Comparison of ENCODE assay signal across 10 mouse cellular contexts in the genomic region with DNA sequence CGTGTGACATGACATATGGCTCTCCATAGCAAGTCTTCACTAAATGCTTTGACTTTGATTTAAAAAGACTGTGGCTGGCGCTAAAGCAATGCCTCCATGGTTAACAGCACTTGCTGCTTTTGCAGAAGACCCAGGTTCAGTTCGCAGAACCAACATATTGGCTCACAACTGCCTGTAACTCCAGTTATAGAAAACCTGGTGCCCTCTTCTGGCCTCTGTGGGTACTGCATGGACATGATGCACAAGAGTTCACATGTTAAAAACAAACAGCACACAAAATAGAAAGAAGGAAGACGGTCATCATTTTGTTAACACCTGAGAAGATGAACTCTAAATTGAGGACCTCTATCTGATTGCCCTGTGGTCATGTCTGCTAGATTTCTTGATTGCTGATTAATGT.
DNase-seq lines count a peak whose midpoint lies in the region; TF ChIP-seq lines count a peak whose summit lies in the region.
"Had no signal": no experiment of that assay in that cellular context is flagged by ENCODE, and none has a peak within 500 bp of the region (broad histone marks: within the 10 kb centered on the region; RNA-seq: fewer than 3 reads in every experiment).

No protein-coding gene starts in this region.

- TF ChIP-seq POLR2A in cerebellum, adult 2 months (IDR thresholded peaks at IDR 0.05; ENCODE audit: borderline replicate concordance, insufficient read depth, low read length), result no peak

- no peak overlapping the region for H3K27ac ChIP-seq in cerebellum, adult 2 months (ENCODE audit: insufficient read depth, low read length)
- no peak overlapping the region for H3K27ac ChIP-seq in left cerebral cortex, adult 2 months
- H3K27ac ChIP-seq: heart, embryonic 15.5 days; liver, embryonic 13.5 days had no signal

- H3K27me3 ChIP-seq in cerebellum, adult 2 months (ENCODE audit: control insufficient read depth, insufficient read depth, low read length), result no peaks in the 10 kb centered on the region
- H3K27me3 ChIP-seq: heart, embryonic 15.5 days; liver, embryonic 13.5 days had no signal

- peaks cover 3% of the 10 kb centered on the region; the same call in 1 of the 2 replicates for H3K4me1 ChIP-seq in cerebellum, adult 2 months (ENCODE audit: control insufficient read depth, insufficient read depth, low read length)
- H3K4me1 ChIP-seq: heart, embryonic 15.5 days; liver, embryonic 13.5 days had no signal

- TF ChIP-seq CTCF in cerebellum, adult 2 months (IDR thresholded peaks at IDR 0.05; ENCODE audit: borderline replicate concordance, insufficient read depth, low read depth, low read length), result peak; percentile 29; the same call in 1 of the 2 replicates
- TF ChIP-seq CTCF in left cerebral cortex, adult 2 months (IDR thresholded peaks at IDR 0.05), result peak; percentile 46

- no peak overlapping the region for H3K4me3 ChIP-seq in cerebellum, adult 2 months (replicated peaks; ENCODE audit: insufficient read depth, low read depth, low read length)
- H3K4me3 ChIP-seq in left cerebral cortex, adult 2 months, result no peak overlapping the region
- H3K4me3 ChIP-seq: heart, embryonic 15.5 days; liver, embryonic 13.5 days had no signal

- intact Hi-C loops in left cerebral cortex, adult 2 months (cut with DNase I), result no loop called here
- intact Hi-C loops in left cerebral cortex, postnatal 36 days (cut with DNase I), result no loop called here

- 94% methylated on average over 4 of the region's 4 CpGs for WGBS in cerebellum, adult 2 months

- peak in 1 of 2 experiments; percentile 33 for DNase-seq in cerebellum, adult 2 months
- DNase-seq in cerebellum, adult 9-11 months, result no peak
- no peak for DNase-seq in left cerebral cortex, adult 2 months (ENCODE audit: extremely low spot score in 1 of 2, low spot score in 2 of 2)
- DNase-seq in left cerebral cortex, postnatal 36 days (ENCODE audit: low spot score in 2 of 2), result no peak
- DNase-seq in ES-CJ7 (ENCODE audit: low read depth, low spot score), result peak; percentile 59
- DNase-seq in kidney, postnatal 10 days, result peak; percentile 43
- no peak for DNase-seq in spleen, adult 12 weeks (ENCODE audit: low spot score)
- no peak for DNase-seq in layer of hippocampus, adult 8-10 months (ENCODE audit: low spot score in 2 of 2)
- DNase-seq: liver, embryonic 13.5 days had no signal

Comparison
In these comparisons a context has a peak if more than half of its experiments do, and no peak if none do; other contexts are left out.
1. DNase-seq: peak in ES-CJ7 (single experiment) and kidney, postnatal 10 days (single experiment); none in cerebellum, adult 9-11 months (single experiment), left cerebral cortex, adult 2 months (0 of 2), left cerebral cortex, postnatal 36 days (0 of 2), spleen, adult 12 weeks (single experiment) and layer of hippocampus, adult 8-10 months (0 of 2).